Mouse (Mus musculus) limb, embryonic 14.5 days (tissue): ENCODE data around the gene Npr3. TPM values are rescaled to one million over a fixed set of nuclear protein-coding genes. Genes with fewer than 3 reads are reported as not detected.

Experiments
- ATAC-seq: fragments of 200-750 bp; cut with Nextera tagmentation; 2 replicates; pipeline ENCODE4 v1.8.0; 2017; ENCODE audit warnings: low read depth, moderate number of reproducible peaks, moderate TSS enrichment; ENCODE audit not compliant: low FRiP score
- DNase-seq: peaks from one replicate; pipeline ENCODE4 v3.0.0-alpha.2; 2015; ENCODE audit warnings: low spot score
- H3K27ac ChIP-seq: fragments of 300-500 bp; sonication (generic); replicated peaks from 2 replicates; pipeline ENCODE4 v1.5.1; 2014; ENCODE audit warnings: low read depth, mild to moderate bottlenecking, low read length, moderate library complexity, mixed read lengths
- H3K27me3 ChIP-seq: fragments of 300-500 bp; sonication (generic); 2 replicates; pipeline ENCODE4 v1.6.1; 2014; ENCODE audit warnings: low read length, mixed read lengths; ENCODE audit not compliant: control insufficient read depth, insufficient read depth
- H3K36me3 ChIP-seq: fragments of 300-500 bp; sonication (generic); 2 replicates; pipeline ENCODE4 v1.6.1; 2014; ENCODE audit warnings: mild to moderate bottlenecking, low read length, moderate library complexity, mixed read lengths; ENCODE audit not compliant: control insufficient read depth, insufficient read depth
- H3K4me1 ChIP-seq: fragments of 300-500 bp; sonication (generic); 2 replicates; pipeline ENCODE4 v1.6.1; 2014; ENCODE audit warnings: antibody characterized with exemption, low read length, mixed read lengths; ENCODE audit not compliant: control insufficient read depth, insufficient read depth
- H3K4me2 ChIP-seq: fragments of 300-500 bp; sonication (generic); replicated peaks from 2 replicates; pipeline ENCODE4 v1.6.1; 2014; ENCODE audit warnings: low read depth, mild to moderate bottlenecking, low read length, moderate library complexity; ENCODE audit not compliant: severe bottlenecking
- H3K4me3 ChIP-seq: fragments of 300-500 bp; sonication (generic); replicated peaks from 2 replicates; pipeline ENCODE4 v1.5.1; 2014; ENCODE audit warnings: low read length
- H3K9ac ChIP-seq: fragments of 300-500 bp; sonication (generic); 2 replicates; pipeline ENCODE4 v1.6.1; 2014; ENCODE audit warnings: mild to moderate bottlenecking, low read depth, low read length, moderate library complexity; ENCODE audit not compliant: severe bottlenecking
- H3K9me3 ChIP-seq: fragments of 300-500 bp; sonication (generic); 2 replicates; pipeline ENCODE4 v1.6.1; 2016; ENCODE audit warnings: low read length; ENCODE audit not compliant: control insufficient read depth
- POLR2A ChIP-seq: fragments of 200-500 bp; IDR thresholded peaks from 2 replicates; pipeline ENCODE4 v1.8.0; 2012; ENCODE audit warnings: inconsistent platforms, mild to moderate bottlenecking, moderate library complexity, borderline replicate concordance; ENCODE audit not compliant: insufficient read depth, insufficient read length; ENCODE audit errors: extremely low read depth
- WGBS: fragments of 180-500 bp; shearing (Covaris S2); extraction: QIAGEN DNeasy Blood & Tissue Kit; methylation state at CpG from one replicate; pipeline ENCODE4 v1.1.7; 2014; 5-methylcytosine and 5-hydroxymethylcytosine counted together
- polyA plus RNA-seq, 2 experiments: library from polyadenylated mRNA; depleted of rRNA in 1 of 2; stranded (reverse) in 1 of 2; unstranded in 1 of 2; fragments of >200 nt; fragmentation: Nextera tagmentation in 1 of 2; extraction: Ambion mirVana in 1 of 2; gene quantifications; 2 replicates each; pipeline versions ENCODE4 v1.2.1 to v1.2.3; 2012 to 2014

The Npr3 gene
- polyA plus RNA-seq, 2 experiments = 6.9 to 10.9 TPM

GRCm38 (mm10) chr15:11815551-11815950, 91.5 kb downstream of the Npr3 start:
- Histone ChIP-seq H3K36me3 (no peaks in the 10 kb centered on the region), H3K4me3 (no peak overlapping the region), H3K9ac (no peak overlapping the region), H3K9me3 (no peaks in the 10 kb centered on the region), H3K4me1 (no peaks in the 10 kb centered on the region), H3K27me3 (no peaks in the 10 kb centered on the region), H3K27ac (no peak overlapping the region), H3K4me2 (no peak overlapping the region)
- no peak for DNase-seq
- WGBS = 52% methylated on average over 4 of the region's 4 CpGs
- no peak for TF ChIP-seq POLR2A
- no peak for ATAC-seq

GRCm38 (mm10) chr15:11803576-11803975, 103.5 kb downstream of the Npr3 start:
- no peaks in the 10 kb centered on the region for H3K36me3 ChIP-seq
- H3K4me3 ChIP-seq = no peak overlapping the region
- H3K9me3 ChIP-seq = no peaks in the 10 kb centered on the region
- H3K27me3 ChIP-seq = no peaks in the 10 kb centered on the region
- ATAC-seq = no peak
- H3K4me1 ChIP-seq = peaks cover 9% of the 10 kb centered on the region; the same call in 1 of the 2 replicates
- no peak overlapping the region for H3K27ac ChIP-seq
- no peak for TF ChIP-seq POLR2A
- 22% methylated on average over 4 of the region's 4 CpGs for WGBS
- peak; percentile 71 for DNase-seq
- no peak overlapping the region for H3K9ac ChIP-seq
- no peak overlapping the region for H3K4me2 ChIP-seq

- DNase-seq (peak; percentile 19), ATAC-seq (no peak)
- H3K9ac ChIP-seq = no peak overlapping the region
- peaks cover 9% of the 10 kb centered on the region; the same call in 1 of the 2 replicates for H3K4me1 ChIP-seq
- no peak overlapping the region for H3K4me2 ChIP-seq
- WGBS = 55% methylated on average over 13 of the region's 13 CpGs
- no peak overlapping the region for H3K27ac ChIP-seq
- no peak overlapping the region for H3K4me3 ChIP-seq
- H3K36me3 ChIP-seq = no peaks in the 10 kb centered on the region
- H3K27me3 ChIP-seq = no peaks in the 10 kb centered on the region
- no peaks in the 10 kb centered on the region for H3K9me3 ChIP-seq
- no peak for TF ChIP-seq POLR2A
Measured at GRCm38 (mm10) chr15:11801863-11802722, 105.0 kb downstream of the Npr3 start.

- ATAC-seq (no peak), DNase-seq (no peak)
- H3K4me2 ChIP-seq = no peak overlapping the region
- H3K27me3 ChIP-seq = no peaks in the 10 kb centered on the region
- TF ChIP-seq POLR2A = no peak
- H3K36me3 ChIP-seq = no peaks in the 10 kb centered on the region
- no peak overlapping the region for H3K9ac ChIP-seq
- no peaks in the 10 kb centered on the region for H3K9me3 ChIP-seq
- H3K4me3 ChIP-seq = no peak overlapping the region
- H3K4me1 ChIP-seq = no peaks in the 10 kb centered on the region
- WGBS = 18% methylated on average over 2 of the region's 2 CpGs
- H3K27ac ChIP-seq = no peak overlapping the region
Measured at GRCm38 (mm10) chr15:11794632-11795031, 112.5 kb downstream of the Npr3 start.

Other genes starting within 250 kb of the Npr3 start
- 133 and 226 TPM in 2 replicates for gene Sub1, start 89.7 kb upstream of the Npr3 start, polyA plus RNA-seq (2012; rRNA removed)
- 726 and 728 TPM in 2 replicates for gene Sub1, start 89.7 kb upstream of the Npr3 start, polyA plus RNA-seq (2014; fragmentation: Nextera tagmentation; extraction: Ambion mirVana)
- 91.6 and 142 TPM in 2 replicates for gene Zfr, start 210.5 kb upstream of the Npr3 start, polyA plus RNA-seq (2012; rRNA removed)
- 160 and 166 TPM in 2 replicates for gene Zfr, start 210.5 kb upstream of the Npr3 start, polyA plus RNA-seq (2014; fragmentation: Nextera tagmentation; extraction: Ambion mirVana)